Mouse (Mus musculus): ENCODE results near the gene Myo1d.

DNA sequence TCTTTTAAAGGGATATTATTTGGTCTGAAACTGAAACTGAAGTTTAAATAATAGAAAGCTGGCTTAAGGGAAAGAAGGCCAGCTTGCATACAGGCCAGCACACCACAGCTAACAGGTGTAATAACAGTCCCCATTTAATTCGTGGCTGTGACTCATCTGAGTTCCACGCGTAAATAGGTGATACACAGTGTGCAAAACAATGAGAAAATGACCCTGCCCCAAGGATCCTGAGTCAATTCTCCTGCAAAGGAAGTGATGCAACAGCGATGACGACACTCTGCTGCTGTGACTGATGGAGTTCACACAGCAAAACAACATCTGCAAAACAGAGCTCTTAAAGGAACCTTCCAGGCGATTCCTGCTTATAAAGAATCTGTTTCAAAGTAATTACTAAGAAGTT, 68.5 kb downstream of the Myo1d start:
- TF ChIP-seq E2F4 (IDR thresholded peaks at IDR 0.05; ENCODE audit: borderline replicate concordance, low read depth, low read length): no peak
- TF ChIP-seq TAL1 (IDR thresholded peaks at IDR 0.05; ENCODE audit: low read length): no peak

Measured in MEL (cell line).